Mouse (Mus musculus): Measurements from ENCODE around the gene Plagl1.

GRCm38 (mm10) chr10:13102360-13102759 is 42.1 kb downstream of the Plagl1 start:
- TF ChIP-seq POLR2AphosphoS2 (IDR thresholded peaks at IDR 0.05; ENCODE audit: low read length), result no peak
- no peak for TF ChIP-seq CTCF (IDR thresholded peaks at IDR 0.05 in 2 of 3, conservative IDR thresholded peaks at IDR 0.05 in 1 of 3; ENCODE audit: control insufficient read depth in 1 of 3, insufficient read depth in 1 of 3, low read depth in 2 of 3, low read length in 3 of 3, poor library complexity in 1 of 3, severe bottlenecking in 1 of 3)
- no peak for TF ChIP-seq USF1 (IDR thresholded peaks at IDR 0.05; ENCODE audit: low read depth, low read length)
- TF ChIP-seq BHLHE40 (IDR thresholded peaks at IDR 0.05; ENCODE audit: borderline replicate concordance, low read depth, low read length), result no peak
- TF ChIP-seq ZC3H11A (IDR thresholded peaks at IDR 0.05; ENCODE audit: low read depth, low read length), result no peak
- TF ChIP-seq POLR2A (IDR thresholded peaks at IDR 0.05; ENCODE audit: control insufficient read depth in 1 of 2, insufficient read depth in 1 of 2, low read depth in 1 of 2, low read length in 2 of 2, poor library complexity in 1 of 2), result no peak
- TF ChIP-seq TCF12 (IDR thresholded peaks at IDR 0.05; ENCODE audit: low read depth, low read length), result no peak
- TF ChIP-seq CHD2 (IDR thresholded peaks at IDR 0.05; ENCODE audit: low read length), result no peak
- no peak for TF ChIP-seq GATA1 (IDR thresholded peaks at IDR 0.05; ENCODE audit: low read depth, low read length)
